Mouse (Mus musculus) gastrocnemius, adult 8-10 months (tissue): ENCODE measurements around the gene Fam20b. TPM values are rescaled to one million over a fixed set of nuclear protein-coding genes. Genes with fewer than 3 reads are reported as not detected.

Experiments used
- DNase-seq, 2 experiments: peaks; one replicate each; pipeline ENCODE4 v3.0.0; 2022; ENCODE audit warnings: low spot score in 2 of 2
- total RNA-seq, 4 experiments: library from RNA; stranded (reverse); gene quantifications; 2 replicates each; pipeline ENCODE4 v1.2.4; 2022

The Fam20b gene
- total RNA-seq, 4 experiments from 2014 or later = 28.2 to 50.5 (median 34.6) TPM

GRCm38 (mm10) chr1:156640577-156640976 is 78.3 kb downstream of the Fam20b start:
- DNase-seq = no peak

GRCm38 (mm10) chr1:156639455-156639854 is 79.4 kb downstream of the Fam20b start:
- DNase-seq = no peak

GRCm38 (mm10) chr1:156635148-156635547 is 83.7 kb downstream of the Fam20b start:
- no peak for DNase-seq

GRCm38 (mm10) chr1:156633095-156633494 is 85.8 kb downstream of the Fam20b start:
- no peak for DNase-seq

GRCm38 (mm10) chr1:156630965-156631364 is 87.9 kb downstream of the Fam20b start:
- no peak for DNase-seq

GRCm38 (mm10) chr1:156629984-156630383 is 88.9 kb downstream of the Fam20b start:
- no peak for DNase-seq

Other genes starting within 250 kb of the Fam20b start
- 1 to 10 TPM; 2.2 to 6.3 (median 4.4) TPM for gene Soat1, start 244.8 kb downstream of the Fam20b start, total RNA-seq
- 10 to 100 TPM; 40.9 to 54.1 (median 47.2) TPM for gene Gm10031, start 195.1 kb downstream of the Fam20b start, total RNA-seq
- 10 to 100 TPM; 20.6 to 27.5 (median 24.7) TPM for gene Abl2, start 160.3 kb downstream of the Fam20b start, total RNA-seq
- 1 to 10 TPM; 2.5 to 5.3 (median 4.2) TPM for gene Tor3a, start 44.7 kb downstream of the Fam20b start, total RNA-seq
- gene Angptl1, start 119.5 kb upstream of the Fam20b start, total RNA-seq = 1 to 10 TPM; 4.5 to 6.4 (median 5.9) TPM
- under 1 TPM; 0.44 to 0.94 (median 0.76) TPM for gene Ralgps2, start 220.5 kb upstream of the Fam20b start, total RNA-seq